Mouse (Mus musculus) myocyte (in vitro differentiated cells): ENCODE measurements around the gene H2-M10.6.

ENCODE experiments used
- CEBPB ChIP-seq: IDR thresholded peaks from 2 replicates; pipeline ENCODE4 v1.6.1; 2011; ENCODE audit warnings: mild to moderate bottlenecking, moderate library complexity; ENCODE audit not compliant: poor library complexity, insufficient read depth, severe bottlenecking
- MAX ChIP-seq: IDR thresholded peaks from one replicate; pipeline ENCODE4 v1.6.1; 2011; ENCODE audit warnings: low read depth, mild to moderate bottlenecking, control low read depth
- MYOG ChIP-seq, 3 experiments: IDR thresholded peaks; one replicate each; pipeline ENCODE4 v1.6.1; 2011; ENCODE audit warnings: control low read depth in 2 of 3, low read depth in 2 of 3, mild to moderate bottlenecking in 2 of 3; ENCODE audit not compliant: insufficient read length in 2 of 3, control insufficient read depth in 1 of 3, insufficient read depth in 1 of 3
- POLR2A ChIP-seq: IDR thresholded peaks from one replicate; pipeline ENCODE4 v1.6.1; 2011; ENCODE audit warnings: low read depth, mild to moderate bottlenecking, control low read depth, moderate library complexity; ENCODE audit not compliant: insufficient read length
- USF1 ChIP-seq: IDR thresholded peaks from one replicate; pipeline ENCODE4 v1.6.1; 2011; ENCODE audit warnings: low read depth, mild to moderate bottlenecking, control low read depth, moderate library complexity

DNA sequence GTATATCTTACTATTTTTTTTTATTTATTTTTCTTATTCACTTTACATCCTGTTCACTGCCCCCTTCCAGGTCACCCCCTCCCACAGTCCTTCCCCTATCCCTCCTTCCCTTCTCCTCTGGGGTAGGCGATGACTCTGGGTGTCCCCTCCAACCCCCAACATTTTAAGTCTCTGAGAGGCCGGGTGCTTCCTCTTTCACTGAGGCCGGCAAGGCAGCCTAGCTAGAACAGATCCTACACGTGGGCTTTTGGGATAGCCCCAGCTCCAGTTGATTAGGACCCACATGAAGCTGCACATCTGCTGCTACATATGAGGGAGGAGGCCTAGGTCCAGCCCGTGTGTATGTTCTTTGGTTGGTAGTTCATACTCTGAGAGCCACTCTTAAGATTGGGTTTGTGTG is 27.0 kb downstream of the H2-M10.6 start:
- TF ChIP-seq USF1 (no peak), POLR2A (no peak), MAX (no peak), CEBPB (no peak), MYOG (IDR thresholded peaks at IDR 0.05; ENCODE audit: control insufficient read depth in 1 of 3, insufficient read depth in 1 of 3, insufficient read length in 2 of 3, low read depth in 2 of 3) (no peak)
